Mouse (Mus musculus) right cerebral cortex, postnatal 36 days (tissue): Measurements from ENCODE around the gene Srsf9.
A peak's percentile ranks its signal among the peaks of the same experiment; 100 is the strongest.
"Not testable (repeated sequence)": the region's sequence is repeated elsewhere in the genome, so short reads cannot be mapped to it uniquely, and the experiment has no call there.

Experiments
- DNase-seq, 2 experiments: peaks; one replicate each; pipeline ENCODE4 v3.0.0; 2022; ENCODE audit warnings: low spot score in 2 of 2, mixed read lengths in 1 of 2

The Srsf9 gene

GRCm38 (mm10) chr5:115326875-115327609 lies at the start of gene Srsf9:
Gene Srsf9, plus strand, starts transcription at chr5:115327177.
- DNase-seq: peak; percentile 91

GRCm38 (mm10) chr5:115278053-115278452 lies 48.9 kb upstream of the Srsf9 start:
- DNase-seq: no peak

GRCm38 (mm10) chr5:115278785-115279184 lies 48.2 kb upstream of the Srsf9 start:
- no peak for DNase-seq

GRCm38 (mm10) chr5:115279226-115280049 lies 47.5 kb upstream of the Srsf9 start, which contains the start of gene Coq5:
Gene Coq5, plus strand, starts transcription at chr5:115279666.
- DNase-seq: peak; percentile 76 to 84

- no peak for DNase-seq
These were observed 46.8 kb upstream of the Srsf9 start for GRCm38 (mm10) chr5:115280050-115280687.

GRCm38 (mm10) chr5:115284735-115285134 lies 42.2 kb upstream of the Srsf9 start:
- no peak for DNase-seq

- no peak for DNase-seq
These were observed 32.8 kb upstream of the Srsf9 start for GRCm38 (mm10) chr5:115294173-115294572.

GRCm38 (mm10) chr5:115296347-115296746 lies 30.6 kb upstream of the Srsf9 start:
- no peak for DNase-seq

GRCm38 (mm10) chr5:115300035-115300744 lies 26.8 kb upstream of the Srsf9 start:
- peak; percentile 40 to 54 for DNase-seq

GRCm38 (mm10) chr5:115300792-115301614 lies 26.0 kb upstream of the Srsf9 start, which contains the start of gene Dynll1:
Gene Dynll1, minus strand, starts transcription at chr5:115300999.
- peak; percentile 97 to 98 for DNase-seq

GRCm38 (mm10) chr5:115301615-115302014 lies 25.4 kb upstream of the Srsf9 start:
- no peak for DNase-seq

- DNase-seq: not testable (repeated sequence)
These were observed 24.8 kb upstream of the Srsf9 start for GRCm38 (mm10) chr5:115302190-115302589.

GRCm38 (mm10) chr5:115312354-115312753 lies 14.6 kb upstream of the Srsf9 start:
- DNase-seq: no peak

GRCm38 (mm10) chr5:115312816-115313667 lies 13.9 kb upstream of the Srsf9 start:
- no peak for DNase-seq

GRCm38 (mm10) chr5:115313668-115313943 lies 13.4 kb upstream of the Srsf9 start:
- no peak for DNase-seq

GRCm38 (mm10) chr5:115316968-115317644 lies 9.9 kb upstream of the Srsf9 start:
- DNase-seq: no peak

- no peak for DNase-seq
These were observed 9.2 kb upstream of the Srsf9 start for GRCm38 (mm10) chr5:115317645-115318328.

GRCm38 (mm10) chr5:115319004-115319940 lies 7.7 kb upstream of the Srsf9 start:
- peak; percentile 82 to 85 for DNase-seq
